Mouse (Mus musculus) limb, embryonic 15.5 days (tissue): ENCODE measurements around the gene Tmem80. TPM values are rescaled to one million over a fixed set of nuclear protein-coding genes. Genes with fewer than 3 reads are reported as not detected.
A peak's percentile ranks its signal among the peaks of the same experiment; 100 is the strongest.

Experiments used
- ATAC-seq: fragments of 200-750 bp; cut with Nextera tagmentation; 2 replicates; pipeline ENCODE4 v1.8.0; 2017; ENCODE audit warnings: low read depth, moderate TSS enrichment; ENCODE audit not compliant: insufficient number of reproducible peaks, low FRiP score, low TSS enrichment
- H3K27ac ChIP-seq: fragments of 300-500 bp; sonication (generic); 2 replicates; pipeline ENCODE4 v1.5.1; 2015; ENCODE audit warnings: moderate library complexity, mild to moderate bottlenecking, inconsistent platforms
- H3K27me3 ChIP-seq: fragments of 300-500 bp; sonication (generic); 2 replicates; pipeline ENCODE4 v1.6.1; 2015; ENCODE audit warnings: inconsistent platforms
- H3K36me3 ChIP-seq: fragments of 300-500 bp; sonication (generic); 2 replicates; pipeline ENCODE4 v1.6.1; 2015; ENCODE audit warnings: inconsistent platforms
- H3K4me1 ChIP-seq: fragments of 300-500 bp; sonication (generic); 2 replicates; pipeline ENCODE4 v1.6.1; 2015; ENCODE audit warnings: inconsistent platforms
- H3K4me2 ChIP-seq: fragments of 300-500 bp; sonication (generic); 2 replicates; pipeline ENCODE4 v1.6.1; 2015; ENCODE audit warnings: mild to moderate bottlenecking, inconsistent platforms
- H3K4me3 ChIP-seq: fragments of 300-500 bp; sonication (generic); 2 replicates; pipeline ENCODE4 v1.5.1; 2015; ENCODE audit warnings: mild to moderate bottlenecking, inconsistent platforms
- H3K9ac ChIP-seq: fragments of 300-500 bp; sonication (generic); 2 replicates; pipeline ENCODE4 v1.6.1; 2015; ENCODE audit warnings: inconsistent platforms
- H3K9me3 ChIP-seq: fragments of 300-500 bp; sonication (generic); 2 replicates; pipeline ENCODE4 v1.6.1; 2016; ENCODE audit warnings: inconsistent platforms
- WGBS: fragments of 180-500 bp; shearing (Covaris S2); methylation state at CpG from one replicate; pipeline ENCODE4 v1.1.7; 2015; 5-methylcytosine and 5-hydroxymethylcytosine counted together
- polyA plus RNA-seq: library from polyadenylated mRNA; unstranded; fragments of >200 nt; fragmentation: Nextera tagmentation; extraction: Ambion mirVana; gene quantifications from 2 replicates; pipeline ENCODE4 v1.2.1, GENCODE M21; 2015

Tmem80 gene
- 35.9 and 38.5 TPM in 2 replicates for polyA plus RNA-seq

GRCm38 (mm10) chr7:141327469-141328372 is at the start of gene Tmem80, which contains the start of gene Deaf1:
TSS of gene Tmem80 (plus strand) at chr7:141327739.
TSS of gene Deaf1 (minus strand) at chr7:141327690.
- Histone ChIP-seq H3K36me3 (peaks cover 20% of the 10 kb centered on the region), H3K4me1 (peaks cover 25% of the 10 kb centered on the region), H3K4me2 (peak within 1 kb of the TSS; percentile 96), H3K27me3 (no peaks in the 10 kb centered on the region), H3K9ac (peak within 1 kb of the TSS; percentile 90), H3K4me3 (peak within 1 kb of the TSS; percentile 70), H3K27ac (peak within 1 kb of the TSS; percentile 99), H3K9me3 (no peaks in the 10 kb centered on the region)
- under 1% methylated on average over 105 of the region's 105 CpGs for WGBS
- ATAC-seq: peak; percentile 95

DNA sequence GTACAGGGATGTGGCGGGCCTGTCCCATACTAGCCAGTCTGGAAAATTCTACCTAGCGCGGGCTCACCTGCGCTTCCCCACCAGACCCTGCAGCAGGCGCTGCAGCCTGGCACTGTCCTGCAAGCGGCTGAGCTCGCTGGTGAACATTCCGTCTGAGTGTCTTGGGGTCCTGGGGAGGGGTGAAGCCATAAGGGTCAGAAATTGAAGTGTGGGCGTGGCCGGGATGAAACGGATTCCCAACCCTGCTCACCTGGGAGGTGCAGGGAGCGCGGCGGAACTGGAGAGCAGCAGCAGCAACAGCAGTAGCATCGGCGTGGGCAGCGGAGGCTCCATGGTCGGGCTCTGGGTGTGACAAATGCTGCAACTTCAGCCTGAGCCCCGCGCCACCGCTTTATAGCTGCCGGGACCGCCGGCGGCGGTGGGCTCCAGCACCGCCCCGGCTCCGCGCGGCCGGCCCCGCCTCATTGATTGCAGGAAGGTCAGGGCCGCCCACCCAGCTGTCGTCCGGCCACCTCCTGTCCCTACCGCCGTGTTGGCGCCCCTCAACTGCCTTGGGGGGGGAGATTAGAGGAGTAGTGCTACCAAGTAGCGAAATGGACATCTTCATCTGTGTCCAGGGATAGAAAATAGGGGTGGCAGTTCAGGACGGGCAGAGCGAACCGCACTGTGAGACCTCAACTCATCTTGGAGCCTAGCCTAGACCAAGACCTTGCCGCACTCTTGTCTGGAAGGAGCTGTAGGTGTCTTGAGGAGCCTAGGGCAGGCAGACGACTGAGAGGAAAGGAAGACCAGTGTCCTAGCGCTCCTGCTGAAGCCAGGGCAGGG is 48.6 kb upstream of the Tmem80 start, which contains the start of gene Sct:
Gene Sct (minus strand): TSS at position 368 of the 825 bp plus-strand sequence.
- WGBS: 2% methylated on average over 46 of the region's 46 CpGs
- peak; percentile 12; the same call in 1 of the 2 replicates for ATAC-seq
- Histone ChIP-seq H3K4me1 (peaks cover 9% of the 10 kb centered on the region), H3K9ac (peak within 1 kb of the TSS; percentile 37), H3K27me3 (0 out of 2 replicates have a peak, but pooled peaks cover 4% of the 10 kb centered on the region), H3K9me3 (no peaks in the 10 kb centered on the region), H3K36me3 (no peaks in the 10 kb centered on the region), H3K4me2 (peak within 1 kb of the TSS; percentile 90), H3K27ac (no peak within 1 kb of the TSS), H3K4me3 (peak within 1 kb of the TSS; percentile 47)

DNA sequence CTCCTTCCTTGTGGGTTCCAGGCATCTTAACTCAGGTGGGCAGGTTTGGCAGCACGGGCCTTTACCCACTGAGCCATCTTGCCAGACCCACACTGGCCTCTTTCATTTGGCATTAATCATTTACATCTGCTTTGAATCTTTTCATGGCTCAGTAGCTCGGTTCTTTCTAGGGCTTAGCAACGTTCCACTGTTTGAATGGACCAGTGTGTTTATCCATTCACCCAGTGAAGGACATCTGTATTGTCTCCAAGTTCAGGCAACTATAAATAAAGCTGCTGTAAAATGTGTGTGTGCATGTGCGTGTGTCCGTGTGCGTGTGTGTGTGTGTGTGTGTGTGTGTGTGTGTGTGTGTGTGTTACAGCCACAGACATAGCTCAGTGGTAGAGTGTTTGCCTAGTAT is 46.1 kb upstream of the Tmem80 start:
- no peak for ATAC-seq
- H3K36me3 ChIP-seq: no peaks in the 10 kb centered on the region
- peaks cover 9% of the 10 kb centered on the region for H3K4me1 ChIP-seq
- H3K27me3 ChIP-seq: 0 out of 2 replicates have a peak, but pooled peaks cover 4% of the 10 kb centered on the region
- H3K4me3 ChIP-seq: no peak overlapping the region
- no peak overlapping the region for H3K9ac ChIP-seq
- no peak overlapping the region for H3K4me2 ChIP-seq
- H3K9me3 ChIP-seq: no peaks in the 10 kb centered on the region
- no peak overlapping the region for H3K27ac ChIP-seq
- 68% methylated on average over 6 of the region's 6 CpGs for whole genome bisulfite sequencing

- no peaks in the 10 kb centered on the region for H3K9me3 ChIP-seq
- no peak overlapping the region for H3K27ac ChIP-seq
- no peak overlapping the region for H3K9ac ChIP-seq
- WGBS: 83% methylated on average over 4 of the region's 4 CpGs
- 0 out of 2 replicates have a peak, but pooled peaks cover 4% of the 10 kb centered on the region for H3K27me3 ChIP-seq
- no peak for ATAC-seq
- H3K36me3 ChIP-seq: no peaks in the 10 kb centered on the region
- H3K4me1 ChIP-seq: peaks cover 9% of the 10 kb centered on the region
- no peak overlapping the region for H3K4me3 ChIP-seq
- H3K4me2 ChIP-seq: no peak overlapping the region
These were observed 44.8 kb upstream of the Tmem80 start for GRCm38 (mm10) chr7:141282756-141283155.

GRCm38 (mm10) chr7:141288042-141288441 is 39.5 kb upstream of the Tmem80 start:
- Histone ChIP-seq H3K4me2 (no peak overlapping the region), H3K4me1 (peaks cover 16% of the 10 kb centered on the region), H3K4me3 (no peak overlapping the region), H3K9ac (no peak overlapping the region), H3K27ac (no peak overlapping the region), H3K36me3 (no peaks in the 10 kb centered on the region), H3K9me3 (no peaks in the 10 kb centered on the region), H3K27me3 (peaks cover 20% of the 10 kb centered on the region)
- no peak for ATAC-seq
- 89% methylated on average over 3 of the region's 3 CpGs for WGBS

GRCm38 (mm10) chr7:141291921-141292582 is 35.5 kb upstream of the Tmem80 start, which contains the start of gene Drd4:
TSS of gene Drd4 (plus strand) at chr7:141292006.
- ATAC-seq: peak; percentile 50
- Histone ChIP-seq H3K9me3 (no peaks in the 10 kb centered on the region), H3K36me3 (peaks cover 6% of the 10 kb centered on the region), H3K27ac (no peak within 1 kb of the TSS), H3K4me1 (peaks cover 29% of the 10 kb centered on the region), H3K27me3 (peaks cover 54% of the 10 kb centered on the region), H3K4me3 (peak within 1 kb of the TSS; percentile 52), H3K9ac (peak within 1 kb of the TSS; percentile 17; the same call in 1 of the 2 replicates), H3K4me2 (peak within 1 kb of the TSS; percentile 94)
- 3% methylated on average over 39 of the region's 46 CpGs for WGBS

GRCm38 (mm10) chr7:141292583-141293388 is 34.8 kb upstream of the Tmem80 start:
- Histone ChIP-seq H3K4me1 (peaks cover 29% of the 10 kb centered on the region), H3K27me3 (peaks cover 54% of the 10 kb centered on the region), H3K9ac (no peak overlapping the region), H3K27ac (no peak overlapping the region), H3K9me3 (no peaks in the 10 kb centered on the region), H3K36me3 (peaks cover 9% of the 10 kb centered on the region), H3K4me2 (peak overlapping the region; percentile 94), H3K4me3 (peak overlapping the region; percentile 52; the same call in 1 of the 2 replicates)
- WGBS: 48% methylated on average over 15 of the region's 15 CpGs
- ATAC-seq: no peak

- H3K9me3 ChIP-seq: no peaks in the 10 kb centered on the region
- H3K4me2 ChIP-seq: peak overlapping the region; percentile 84
- peak overlapping the region; percentile 38 for H3K4me3 ChIP-seq
- no peak overlapping the region for H3K27ac ChIP-seq
- under 1% methylated on average over 53 of the region's 53 CpGs for WGBS
- H3K9ac ChIP-seq: peak overlapping the region; percentile 35; the same call in 1 of the 2 replicates
- peaks cover 29% of the 10 kb centered on the region for H3K4me1 ChIP-seq
- ATAC-seq: no peak
- H3K36me3 ChIP-seq: peaks cover 9% of the 10 kb centered on the region
- peaks cover 54% of the 10 kb centered on the region for H3K27me3 ChIP-seq
These were observed 33.6 kb upstream of the Tmem80 start for GRCm38 (mm10) chr7:141293852-141294471.

- Histone ChIP-seq H3K36me3 (peaks cover 13% of the 10 kb centered on the region), H3K27me3 (peaks cover 54% of the 10 kb centered on the region), H3K9ac (peak overlapping the region; percentile 35; the same call in 1 of the 2 replicates), H3K4me1 (peaks cover 29% of the 10 kb centered on the region), H3K4me3 (peak overlapping the region; percentile 38), H3K9me3 (no peaks in the 10 kb centered on the region), H3K4me2 (peak overlapping the region; percentile 84), H3K27ac (no peak overlapping the region)
- 8% methylated on average over 22 of the region's 22 CpGs for WGBS
- no peak for ATAC-seq
These were observed 33.1 kb upstream of the Tmem80 start for GRCm38 (mm10) chr7:141294479-141294878.

DNA sequence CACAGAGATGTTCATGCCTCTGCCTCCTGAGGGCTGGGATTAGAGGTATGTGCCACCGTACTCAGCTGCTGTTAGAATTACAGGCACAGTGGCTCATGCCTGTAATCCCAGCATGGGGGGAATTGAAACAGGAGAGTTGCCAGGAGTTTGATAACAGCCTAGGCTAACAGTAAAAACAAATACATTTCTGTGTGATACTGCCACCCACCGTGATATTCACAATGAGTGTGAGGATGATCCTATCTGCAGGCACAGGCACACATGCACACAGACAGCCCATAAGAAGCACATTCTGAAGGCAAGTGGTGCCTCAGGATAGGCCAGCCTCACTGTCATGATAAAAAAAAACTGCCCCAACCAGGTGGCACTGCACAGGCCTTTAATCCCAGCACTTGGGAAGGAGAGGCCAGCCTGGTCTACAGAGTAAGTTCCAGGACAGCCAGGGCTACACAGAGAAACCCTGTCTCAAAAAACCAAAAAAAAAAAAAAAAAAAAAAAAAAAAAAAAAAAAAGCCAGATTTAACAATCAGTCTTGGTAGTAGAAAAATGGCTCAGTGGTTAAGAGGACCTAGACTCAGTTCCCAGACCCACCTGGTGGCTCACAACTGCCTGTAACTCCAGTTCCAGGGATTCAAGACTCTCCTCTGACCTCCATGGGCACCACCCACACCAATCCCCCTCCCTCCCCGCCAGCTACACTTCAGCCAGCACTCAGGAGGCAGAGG is 29.5 kb upstream of the Tmem80 start:
- WGBS: 80% methylated on average over 3 of the region's 3 CpGs
- H3K4me2 ChIP-seq: no peak overlapping the region
- no peak overlapping the region for H3K27ac ChIP-seq
- peaks cover 13% of the 10 kb centered on the region for H3K4me1 ChIP-seq
- no peak overlapping the region for H3K9ac ChIP-seq
- peaks cover 44% of the 10 kb centered on the region for H3K36me3 ChIP-seq
- no peak for ATAC-seq
- H3K27me3 ChIP-seq: peaks cover 34% of the 10 kb centered on the region
- H3K9me3 ChIP-seq: no peaks in the 10 kb centered on the region
- H3K4me3 ChIP-seq: no peak overlapping the region
